Mouse (Mus musculus): ENCODE results near the gene Dock3.

- no peak for TF ChIP-seq EP300 (optimal IDR thresholded peaks at IDR 0.05)
- TF ChIP-seq CTCF (IDR thresholded peaks at IDR 0.05; ENCODE audit: low read depth): no peak
These were observed 328.5 kb downstream of the Dock3 start for GRCm38 (mm10) chr9:106903099-106903790.
